Mouse (Mus musculus) embryonic fibroblast, embryonic 13.5 days (primary cell): ENCODE measurements around the gene Cys1.

ENCODE experiments used
- CTCF ChIP-seq: IDR thresholded peaks from 2 replicates; pipeline ENCODE4 v1.5.1; 2011; ENCODE audit warnings: mild to moderate bottlenecking, control low read depth, low read length, moderate library complexity, borderline replicate concordance; ENCODE audit not compliant: insufficient read depth
- POLR2A ChIP-seq: IDR thresholded peaks from 2 replicates; pipeline ENCODE4 v1.6.1; 2011; ENCODE audit warnings: low read depth, mild to moderate bottlenecking, control low read depth, low read length, moderate library complexity

DNA sequence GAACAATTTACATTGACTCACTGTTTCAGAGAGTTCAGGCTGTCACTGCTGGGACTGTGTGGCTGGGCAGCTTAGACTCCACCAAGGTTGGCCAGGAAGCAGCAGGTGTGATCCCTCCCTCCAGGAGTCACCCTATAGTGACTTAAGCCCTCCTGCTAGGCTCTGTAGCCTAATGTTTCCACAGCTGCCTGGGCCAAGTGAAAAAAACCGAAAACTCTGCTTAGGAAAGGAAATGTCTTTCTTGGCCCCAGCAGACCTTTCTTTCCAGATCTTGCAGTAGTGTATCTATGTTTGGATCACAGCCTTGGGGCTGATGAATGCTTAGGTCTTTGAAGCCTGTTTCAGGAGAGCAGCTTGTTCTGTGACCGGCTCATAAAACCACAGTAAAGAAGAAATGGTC is 41.8 kb upstream of the Cys1 start:
- TF ChIP-seq CTCF (no peak), POLR2A (no peak)
